Mouse (Mus musculus) heart, postnatal 0 days (tissue): ENCODE data around the gene Sspo.

ENCODE experiments used
- CTCF ChIP-seq: IDR thresholded peaks from 2 replicates; pipeline ENCODE4 v1.5.1; 2016; ENCODE audit warnings: antibody characterized with exemption, control low read depth, low read depth
- EP300 ChIP-seq: IDR thresholded peaks from 2 replicates; pipeline ENCODE4 v1.6.1; 2016; ENCODE audit warnings: antibody characterized with exemption, low read depth

DNA sequence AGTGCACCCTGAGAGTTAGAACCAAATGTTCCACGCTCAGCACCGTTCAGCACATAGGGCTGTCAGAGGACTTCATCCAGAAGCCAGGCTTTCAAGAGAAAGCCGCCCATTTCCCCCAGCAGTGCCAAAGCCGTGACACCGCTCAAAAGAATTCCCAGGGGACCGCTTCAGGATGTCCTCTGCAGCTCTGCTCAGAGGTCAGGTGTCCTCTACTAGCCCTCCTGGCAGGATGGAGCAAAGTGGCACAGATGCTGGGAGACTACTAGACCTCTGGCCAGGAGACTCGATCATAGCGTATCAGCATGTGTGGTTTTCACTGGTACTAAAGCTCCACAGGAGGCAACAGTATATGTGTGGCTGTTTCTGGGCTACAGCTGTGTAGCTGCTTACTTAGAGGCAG is 86.9 kb downstream of the Sspo start:
- TF ChIP-seq CTCF (no peak), EP300 (no peak)
